Mouse (Mus musculus) myocyte (in vitro differentiated cells): ENCODE data around the gene 9130230L23Rik. TPM values are rescaled to one million over a fixed set of nuclear protein-coding genes. Genes with fewer than 3 reads are reported as not detected.

Source experiments
- H3K27me3 ChIP-seq: one replicate; pipeline ENCODE4 v1.6.1; 2011; ENCODE audit not compliant: control insufficient read depth, insufficient read depth, insufficient read length
- H3K36me3 ChIP-seq: one replicate; pipeline ENCODE4 v1.6.1; 2011; ENCODE audit not compliant: control insufficient read depth, insufficient read depth
- H3K4me2 ChIP-seq: one replicate; pipeline ENCODE4 v1.6.1; 2011; ENCODE audit warnings: low read depth, control low read depth
- H3K4me3 ChIP-seq: one replicate; pipeline ENCODE4 v1.5.1; 2011; ENCODE audit warnings: mild to moderate bottlenecking, control low read depth, moderate library complexity
- H3K79me2 ChIP-seq: one replicate; pipeline ENCODE4 v1.6.1; 2011; ENCODE audit not compliant: control insufficient read depth, insufficient read depth
- H3ac ChIP-seq: one replicate; pipeline ENCODE4 v1.6.1; 2011; ENCODE audit not compliant: control insufficient read depth, insufficient read length
- CEBPB ChIP-seq: IDR thresholded peaks from 2 replicates; pipeline ENCODE4 v1.6.1; 2011; ENCODE audit warnings: mild to moderate bottlenecking, moderate library complexity; ENCODE audit not compliant: poor library complexity, insufficient read depth, severe bottlenecking
- E2F4 ChIP-seq: IDR thresholded peaks from one replicate; pipeline ENCODE4 v1.6.1; 2011; ENCODE audit warnings: mild to moderate bottlenecking, control low read depth, moderate library complexity; ENCODE audit not compliant: insufficient read depth
- MAX ChIP-seq: IDR thresholded peaks from one replicate; pipeline ENCODE4 v1.6.1; 2011; ENCODE audit warnings: low read depth, mild to moderate bottlenecking, control low read depth
- MYOD1 ChIP-seq, 3 experiments: IDR thresholded peaks; one replicate each; pipeline ENCODE4 v1.6.1; 2011; ENCODE audit warnings: control low read depth in 2 of 3, low read depth in 2 of 3, mild to moderate bottlenecking in 2 of 3, moderate library complexity in 1 of 3; ENCODE audit not compliant: insufficient read length in 2 of 3, control insufficient read depth in 1 of 3
- MYOG ChIP-seq, 3 experiments: IDR thresholded peaks; one replicate each; pipeline ENCODE4 v1.6.1; 2011; ENCODE audit warnings: control low read depth in 2 of 3, low read depth in 2 of 3, mild to moderate bottlenecking in 2 of 3; ENCODE audit not compliant: insufficient read length in 2 of 3, control insufficient read depth in 1 of 3, insufficient read depth in 1 of 3
- POLR2A ChIP-seq: IDR thresholded peaks from one replicate; pipeline ENCODE4 v1.6.1; 2011; ENCODE audit warnings: low read depth, mild to moderate bottlenecking, control low read depth, moderate library complexity; ENCODE audit not compliant: insufficient read length
- POLR2AphosphoS2 ChIP-seq: IDR thresholded peaks from one replicate; pipeline ENCODE4 v1.6.1; 2011; ENCODE audit warnings: low read depth, control low read depth; ENCODE audit not compliant: insufficient read length
- REST ChIP-seq: IDR thresholded peaks from one replicate; pipeline ENCODE4 v1.6.1; 2011; ENCODE audit warnings: mild to moderate bottlenecking, control low read depth, moderate library complexity; ENCODE audit not compliant: insufficient read depth, insufficient read length
- SRF ChIP-seq: IDR thresholded peaks from one replicate; pipeline ENCODE4 v1.6.1; 2011; ENCODE audit warnings: low read depth; ENCODE audit not compliant: control insufficient read depth, insufficient read length
- TCF12 ChIP-seq: IDR thresholded peaks from one replicate; pipeline ENCODE4 v1.6.1; 2011; ENCODE audit warnings: mild to moderate bottlenecking, control low read depth; ENCODE audit not compliant: poor library complexity, insufficient read depth, severe bottlenecking
- TCF3 ChIP-seq: IDR thresholded peaks from one replicate; pipeline ENCODE4 v1.6.1; 2011; ENCODE audit warnings: low read depth, control low read depth; ENCODE audit not compliant: insufficient read length
- USF1 ChIP-seq: IDR thresholded peaks from one replicate; pipeline ENCODE4 v1.6.1; 2011; ENCODE audit warnings: low read depth, mild to moderate bottlenecking, control low read depth, moderate library complexity
- polyA plus RNA-seq: library from polyadenylated mRNA; unstranded; fragments of >200 nt; fragmentation: generic; extraction: Trizol; gene quantifications from one replicate; pipeline ENCODE4 v1.2.1, GENCODE M21; 2012; ENCODE audit warnings: missing spikeins

Gene 9130230L23Rik
- polyA plus RNA-seq, 1 experiment: 0.08 TPM

GRCm38 (mm10) chr5:65937998-65938715 is 65.9 kb downstream of the 9130230L23Rik start:
- no peak overlapping the region for H3K4me3 ChIP-seq
- H3ac ChIP-seq: no peak overlapping the region
- H3K79me2 ChIP-seq: no peaks in the 10 kb centered on the region
- no peaks in the 10 kb centered on the region for H3K36me3 ChIP-seq
- no peak overlapping the region for H3K4me2 ChIP-seq
- TF ChIP-seq USF1 (peak; percentile 72), MYOD1 (IDR thresholded peaks at IDR 0.05; ENCODE audit: control insufficient read depth in 1 of 3, insufficient read length in 2 of 3, low read depth in 2 of 3) (no peak)
- no peaks in the 10 kb centered on the region for H3K27me3 ChIP-seq

GRCm38 (mm10) chr5:65937011-65937726 is 66.9 kb downstream of the 9130230L23Rik start:
- Histone ChIP-seq H3K79me2 (no peaks in the 10 kb centered on the region), H3ac (no peak overlapping the region), H3K36me3 (no peaks in the 10 kb centered on the region), H3K4me3 (no peak overlapping the region), H3K4me2 (peak overlapping the region; percentile 67), H3K27me3 (no peaks in the 10 kb centered on the region)
- TF ChIP-seq POLR2A (no peak), E2F4 (no peak), MYOG (IDR thresholded peaks at IDR 0.05; ENCODE audit: control insufficient read depth in 1 of 3, insufficient read depth in 1 of 3, insufficient read length in 2 of 3, low read depth in 2 of 3) (peak; percentile 10 to 84 (median 79)), MYOD1 (IDR thresholded peaks at IDR 0.05; ENCODE audit: control insufficient read depth in 1 of 3, insufficient read length in 2 of 3, low read depth in 2 of 3) (peak; percentile 37 to 92 (median 80)), CEBPB (no peak), TCF12 (peak; percentile 94), POLR2AphosphoS2 (no peak), TCF3 (peak; percentile 34)

- Histone ChIP-seq H3K79me2 (no peaks in the 10 kb centered on the region), H3ac (no peak within 1 kb of the TSS), H3K36me3 (no peaks in the 10 kb centered on the region), H3K4me3 (no peak within 1 kb of the TSS), H3K27me3 (no peaks in the 10 kb centered on the region), H3K4me2 (no peak within 1 kb of the TSS)
- TF ChIP-seq E2F4 (no peak), TCF3 (no peak), TCF12 (no peak), MYOD1 (IDR thresholded peaks at IDR 0.05; ENCODE audit: control insufficient read depth in 1 of 3, insufficient read length in 2 of 3, low read depth in 2 of 3) (no peak), POLR2A (no peak), CEBPB (no peak), MYOG (IDR thresholded peaks at IDR 0.05; ENCODE audit: control insufficient read depth in 1 of 3, insufficient read depth in 1 of 3, insufficient read length in 2 of 3, low read depth in 2 of 3) (no peak), POLR2AphosphoS2 (no peak), USF1 (no peak), REST (no peak), MAX (no peak)
Measured at GRCm38 (mm10) chr5:65934783-65935182, 69.3 kb downstream of the 9130230L23Rik start, which contains the start of gene Chrna9. Gene Chrna9 (plus strand): TSS chr5:65934921.

GRCm38 (mm10) chr5:65933764-65934163 is 70.3 kb downstream of the 9130230L23Rik start:
- Histone ChIP-seq H3ac (no peak overlapping the region), H3K79me2 (no peaks in the 10 kb centered on the region), H3K36me3 (no peaks in the 10 kb centered on the region), H3K27me3 (no peaks in the 10 kb centered on the region), H3K4me2 (no peak overlapping the region), H3K4me3 (no peak overlapping the region)
- TF ChIP-seq MYOD1 (IDR thresholded peaks at IDR 0.05; ENCODE audit: control insufficient read depth in 1 of 3, insufficient read length in 2 of 3, low read depth in 2 of 3) (peak in 1 of 3 experiments; percentile 56), MYOG (IDR thresholded peaks at IDR 0.05; ENCODE audit: control insufficient read depth in 1 of 3, insufficient read depth in 1 of 3, insufficient read length in 2 of 3, low read depth in 2 of 3) (peak in 1 of 3 experiments; percentile 68), TCF3 (no peak)

GRCm38 (mm10) chr5:65933258-65933657 is 70.8 kb downstream of the 9130230L23Rik start:
- H3K36me3 ChIP-seq: no peaks in the 10 kb centered on the region
- no peak overlapping the region for H3K4me3 ChIP-seq
- no peaks in the 10 kb centered on the region for H3K79me2 ChIP-seq
- TF ChIP-seq MYOD1 (IDR thresholded peaks at IDR 0.05; ENCODE audit: control insufficient read depth in 1 of 3, insufficient read length in 2 of 3, low read depth in 2 of 3) (no peak), MAX (no peak), REST (no peak), USF1 (no peak), MYOG (IDR thresholded peaks at IDR 0.05; ENCODE audit: control insufficient read depth in 1 of 3, insufficient read depth in 1 of 3, insufficient read length in 2 of 3, low read depth in 2 of 3) (no peak), TCF12 (no peak), SRF (no peak), CEBPB (no peak), E2F4 (no peak), POLR2A (no peak), POLR2AphosphoS2 (no peak)
- H3K4me2 ChIP-seq: no peak overlapping the region
- no peaks in the 10 kb centered on the region for H3K27me3 ChIP-seq
- H3ac ChIP-seq: no peak overlapping the region
